Mouse (Mus musculus) brain, embryonic 14.5 days (tissue): ENCODE results near the gene Sfxn1. TPM values are rescaled to one million over a fixed set of nuclear protein-coding genes. Genes with fewer than 3 reads are reported as not detected.

ENCODE experiments used
- DNase-seq: peaks from one replicate; pipeline ENCODE4 v3.0.0-alpha.2; 2011; ENCODE audit warnings: low read depth
- CTCF ChIP-seq: fragments of 200-500 bp; IDR thresholded peaks from 2 replicates; pipeline ENCODE4 v1.5.1; 2012; ENCODE audit warnings: inconsistent platforms, mild to moderate bottlenecking, moderate library complexity, borderline replicate concordance; ENCODE audit not compliant: insufficient read depth, insufficient read length; ENCODE audit errors: extremely low read depth
- POLR2A ChIP-seq: fragments of 200-500 bp; IDR thresholded peaks from 2 replicates; pipeline ENCODE4 v1.6.1; 2012; ENCODE audit warnings: mild to moderate bottlenecking, inconsistent platforms, borderline replicate concordance; ENCODE audit not compliant: poor library complexity, insufficient read depth, insufficient read length, severe bottlenecking; ENCODE audit errors: extremely low read depth
- polyA plus RNA-seq: library from polyadenylated mRNA; depleted of rRNA; stranded (reverse); fragments of >200 nt; gene quantifications from 2 replicates; pipeline ENCODE4 v1.2.3, GENCODE M21; 2012

The Sfxn1 gene
- polyA plus RNA-seq, 1 experiment = 62.2 TPM

- TF ChIP-seq POLR2A (no peak), CTCF (no peak)
- no peak for DNase-seq
Observed at GRCm38 (mm10) chr13:54077470-54078174, 6.0 kb downstream of the Sfxn1 start.

- DNase-seq = peak; percentile 35
- TF ChIP-seq CTCF (no peak), POLR2A (no peak)
Observed at GRCm38 (mm10) chr13:54079782-54080759, 8.4 kb downstream of the Sfxn1 start.

GRCm38 (mm10) chr13:54080785-54081184, 9.1 kb downstream of the Sfxn1 start:
- no peak for DNase-seq
- TF ChIP-seq CTCF = no peak
- TF ChIP-seq POLR2A = no peak

GRCm38 (mm10) chr13:54082946-54083345, 11.3 kb downstream of the Sfxn1 start:
- TF ChIP-seq POLR2A (no peak), CTCF (no peak)
- no peak for DNase-seq

- DNase-seq = no peak
- TF ChIP-seq POLR2A = no peak
- TF ChIP-seq CTCF = no peak
Observed at GRCm38 (mm10) chr13:54084178-54084577, 12.5 kb downstream of the Sfxn1 start.

GRCm38 (mm10) chr13:54084826-54085225, 13.2 kb downstream of the Sfxn1 start:
- DNase-seq = no peak
- TF ChIP-seq POLR2A (no peak), CTCF (no peak)

GRCm38 (mm10) chr13:54085266-54085665, 13.6 kb downstream of the Sfxn1 start:
- DNase-seq = no peak
- TF ChIP-seq CTCF (no peak), POLR2A (no peak)

- no peak for DNase-seq
- no peak for TF ChIP-seq POLR2A
- TF ChIP-seq CTCF = no peak
Observed at GRCm38 (mm10) chr13:54091719-54092118, 20.1 kb downstream of the Sfxn1 start.

- DNase-seq = no peak
- no peak for TF ChIP-seq CTCF
- TF ChIP-seq POLR2A = no peak
Observed at GRCm38 (mm10) chr13:54094349-54094748, 22.7 kb downstream of the Sfxn1 start.

GRCm38 (mm10) chr13:54094963-54095362, 23.3 kb downstream of the Sfxn1 start:
- TF ChIP-seq CTCF (no peak), POLR2A (no peak)
- DNase-seq = no peak

GRCm38 (mm10) chr13:54095721-54096120, 24.1 kb downstream of the Sfxn1 start:
- DNase-seq = no peak
- TF ChIP-seq CTCF = no peak
- TF ChIP-seq POLR2A = no peak
